Mouse (Mus musculus): Measurements from ENCODE around the gene Sfxn4. TPM values are rescaled to one million over a fixed set of nuclear protein-coding genes. Genes with fewer than 3 reads are reported as not detected.

Sfxn4 gene
- total RNA-seq, 2 experiments from 2014 or later: 11.3 to 12.1 TPM

- no peak for DNase-seq (ENCODE audit: low spot score in 2 of 2)
These were observed 18.0 kb downstream of the Sfxn4 start for GRCm38 (mm10) chr19:60843324-60843723.

GRCm38 (mm10) chr19:60837747-60838146 is 23.5 kb downstream of the Sfxn4 start:
- DNase-seq (ENCODE audit: low spot score in 2 of 2): peak; percentile 59 to 67

- DNase-seq (ENCODE audit: low spot score in 2 of 2): no peak
These were observed 42.6 kb downstream of the Sfxn4 start for GRCm38 (mm10) chr19:60818677-60819076.

- no peak for DNase-seq (ENCODE audit: low spot score in 2 of 2)
These were observed 48.1 kb downstream of the Sfxn4 start for GRCm38 (mm10) chr19:60813133-60813532.

GRCm38 (mm10) chr19:60812036-60812389 is 49.3 kb downstream of the Sfxn4 start:
- DNase-seq (ENCODE audit: low spot score in 2 of 2): no peak

- DNase-seq (ENCODE audit: low spot score in 2 of 2): peak; percentile 89 to 91
These were observed 49.9 kb downstream of the Sfxn4 start, which contains the start of gene Fam45a for GRCm38 (mm10) chr19:60811098-60812035. Gene Fam45a, plus strand, starts transcription at chr19:60811585.

GRCm38 (mm10) chr19:60809927-60810326 is 51.4 kb downstream of the Sfxn4 start:
- DNase-seq (ENCODE audit: low spot score in 2 of 2): no peak

GRCm38 (mm10) chr19:60804903-60805302 is 56.4 kb downstream of the Sfxn4 start:
- DNase-seq (ENCODE audit: low spot score in 2 of 2): no peak

GRCm38 (mm10) chr19:60799867-60800569 is 61.3 kb downstream of the Sfxn4 start:
- DNase-seq (ENCODE audit: low spot score in 2 of 2): no peak

GRCm38 (mm10) chr19:60797415-60797814 is 63.9 kb downstream of the Sfxn4 start:
- no peak for DNase-seq (ENCODE audit: low spot score in 2 of 2)

GRCm38 (mm10) chr19:60795244-60795643 is 66.0 kb downstream of the Sfxn4 start:
- no peak for DNase-seq (ENCODE audit: low spot score in 2 of 2)

GRCm38 (mm10) chr19:60793170-60793707 is 68.0 kb downstream of the Sfxn4 start:
- DNase-seq (ENCODE audit: low spot score in 2 of 2): no peak

- DNase-seq (ENCODE audit: low spot score in 2 of 2): no peak
These were observed 70.1 kb downstream of the Sfxn4 start for GRCm38 (mm10) chr19:60791164-60791563.

- peak; percentile 93 to 96 for DNase-seq (ENCODE audit: low spot score in 2 of 2)
These were observed 70.6 kb downstream of the Sfxn4 start, which contains the start of gene Eif3a for GRCm38 (mm10) chr19:60790551-60791161. Gene Eif3a, minus strand, starts transcription at chr19:60790658.

GRCm38 (mm10) chr19:60789919-60790506 is 71.3 kb downstream of the Sfxn4 start:
- peak; percentile 57 to 69 for DNase-seq (ENCODE audit: low spot score in 2 of 2)

GRCm38 (mm10) chr19:60789452-60789851 is 71.8 kb downstream of the Sfxn4 start:
- no peak for DNase-seq (ENCODE audit: low spot score in 2 of 2)

GRCm38 (mm10) chr19:60788214-60788960 is 72.9 kb downstream of the Sfxn4 start:
- no peak for DNase-seq (ENCODE audit: low spot score in 2 of 2)

- DNase-seq (ENCODE audit: low spot score in 2 of 2): no peak
These were observed 73.7 kb downstream of the Sfxn4 start for GRCm38 (mm10) chr19:60787465-60788150.

Data from layer of hippocampus, postnatal 10 days (tissue).